Mouse (Mus musculus): ENCODE data around the gene Tpcn2.

Gene Tpcn2

DNA sequence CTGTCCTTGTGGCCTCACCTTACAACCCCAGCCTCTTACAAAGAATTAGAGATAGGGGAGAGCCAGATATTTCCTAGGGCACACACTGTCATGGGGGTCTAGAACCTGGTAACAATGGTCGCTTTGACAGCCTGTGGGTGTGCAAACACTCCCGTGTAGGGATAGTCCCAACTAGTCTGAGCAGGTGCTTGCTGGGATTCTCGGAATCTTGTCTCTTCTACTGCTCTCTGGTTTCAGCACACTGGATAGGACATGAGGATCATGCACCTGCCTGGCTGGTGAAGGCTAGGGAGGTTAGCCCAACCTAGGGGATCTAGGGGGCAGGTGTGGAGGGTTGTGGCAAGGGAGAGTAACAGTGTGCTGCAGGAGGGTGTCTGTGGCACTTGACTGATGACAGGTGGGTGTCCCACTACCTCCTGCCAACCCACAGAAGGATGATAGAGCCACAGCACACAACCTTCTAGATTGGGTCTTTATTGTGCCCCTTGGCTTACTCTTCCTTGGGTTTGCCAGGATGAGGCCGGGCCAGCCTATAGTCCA is 78.4 kb downstream of the Tpcn2 start:
- no peak for DNase-seq (ENCODE audit: low read depth)

DNA sequence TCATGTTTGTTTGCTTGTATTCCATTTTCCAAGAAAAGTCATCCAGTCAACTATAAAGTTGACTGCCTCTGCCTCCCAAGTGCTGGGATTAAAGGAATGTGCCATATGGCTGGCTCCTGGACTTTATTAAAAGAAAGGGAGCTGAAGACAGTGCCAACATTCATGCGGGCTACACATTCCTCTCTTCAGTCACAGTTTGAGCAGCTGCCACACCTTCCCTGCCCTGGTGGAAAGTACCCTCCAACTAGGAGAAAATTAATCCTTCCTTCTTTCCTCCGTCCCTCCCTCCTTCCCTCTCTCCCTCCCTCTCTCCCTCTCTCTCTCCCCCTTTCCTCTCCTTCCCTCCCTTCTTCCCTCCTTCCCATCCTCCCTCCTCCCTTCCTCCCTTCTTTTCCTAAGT is 84.1 kb downstream of the Tpcn2 start:
- DNase-seq (ENCODE audit: low read depth) = no peak

DNA sequence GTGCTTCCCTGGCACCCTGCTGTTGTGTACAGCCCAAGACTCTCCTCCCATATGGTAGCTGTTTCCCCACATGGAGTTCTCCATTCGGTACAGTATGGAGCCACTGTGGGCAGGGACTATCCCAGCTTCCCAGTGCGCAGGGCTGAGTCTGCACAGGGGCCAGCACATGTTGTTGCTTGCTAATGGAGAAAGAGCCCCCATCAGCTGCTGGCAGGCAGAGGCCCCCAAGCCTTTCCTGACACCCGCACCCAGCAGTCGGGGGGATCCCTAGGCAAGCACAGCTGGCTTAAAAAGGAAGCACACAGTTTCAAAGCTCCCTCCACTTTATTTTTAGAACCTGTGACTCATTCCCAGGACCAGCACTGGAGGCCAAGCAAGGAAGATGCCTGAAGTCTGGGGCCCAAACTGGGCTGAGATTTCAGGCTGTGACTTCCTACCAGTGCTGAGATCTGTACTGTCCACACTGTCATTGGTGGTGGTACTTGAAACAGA is 85.5 kb downstream of the Tpcn2 start:
- DNase-seq (ENCODE audit: low read depth) = no peak

DNA sequence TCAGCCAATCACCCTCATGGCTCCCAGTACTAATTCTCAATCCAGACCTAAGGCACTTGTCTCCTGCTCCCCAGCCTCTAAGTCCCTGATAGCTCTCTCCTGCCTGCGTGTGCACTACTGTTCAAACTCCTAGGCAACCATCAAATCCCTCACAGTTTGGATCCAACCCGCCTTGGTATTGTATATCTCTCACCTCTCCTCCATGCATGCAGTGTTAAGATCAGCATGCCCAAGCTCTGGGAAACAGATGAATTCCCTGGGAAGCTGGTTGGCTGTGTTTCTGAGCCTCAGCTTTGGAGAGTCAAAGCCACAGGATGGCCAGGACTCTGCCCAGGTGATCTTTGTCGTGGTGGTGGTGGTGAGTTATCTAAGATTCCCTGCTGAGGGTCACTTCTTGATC is 86.1 kb downstream of the Tpcn2 start:
- no peak for DNase-seq (ENCODE audit: low read depth)

DNA sequence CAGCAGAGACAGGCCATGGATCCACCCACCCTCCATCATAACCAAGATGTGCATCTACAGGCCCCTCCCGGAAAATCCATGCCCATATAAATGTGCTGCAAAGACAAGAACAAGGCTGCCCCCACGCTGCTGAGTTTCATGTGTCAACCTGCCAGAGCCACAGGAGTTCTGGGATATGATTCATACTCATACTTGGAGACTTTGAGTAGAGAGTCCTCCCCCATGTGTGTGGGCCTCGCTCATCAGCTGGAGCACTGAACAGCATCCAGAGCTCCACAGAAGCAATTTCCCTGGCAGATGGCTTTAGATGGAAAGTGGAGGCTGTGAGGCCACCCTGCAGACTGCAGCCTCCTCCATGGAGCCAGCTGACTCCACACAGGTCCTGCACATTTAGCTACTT is 86.8 kb downstream of the Tpcn2 start:
- DNase-seq (ENCODE audit: low read depth) = no peak

DNA sequence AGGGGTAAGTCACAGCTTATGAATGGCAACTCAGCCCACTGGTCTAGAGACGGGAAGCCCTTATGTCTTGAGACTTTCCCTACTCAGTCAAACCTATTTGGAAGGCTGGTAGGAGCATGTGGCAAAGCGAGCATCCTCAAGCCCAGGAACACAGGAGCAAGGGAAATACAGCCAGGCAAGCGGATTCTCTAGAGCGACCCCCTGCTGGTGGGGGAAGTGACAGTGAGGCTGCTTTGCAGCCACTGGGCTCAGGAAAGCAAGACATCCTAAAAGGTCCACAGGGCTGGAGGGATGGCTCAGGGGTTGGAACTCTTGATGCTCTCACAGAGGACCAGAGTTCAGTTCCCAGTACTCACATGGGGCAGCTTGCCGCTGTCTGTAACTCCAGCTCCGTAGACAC is 87.5 kb downstream of the Tpcn2 start:
- no peak for DNase-seq (ENCODE audit: low read depth)

DNA sequence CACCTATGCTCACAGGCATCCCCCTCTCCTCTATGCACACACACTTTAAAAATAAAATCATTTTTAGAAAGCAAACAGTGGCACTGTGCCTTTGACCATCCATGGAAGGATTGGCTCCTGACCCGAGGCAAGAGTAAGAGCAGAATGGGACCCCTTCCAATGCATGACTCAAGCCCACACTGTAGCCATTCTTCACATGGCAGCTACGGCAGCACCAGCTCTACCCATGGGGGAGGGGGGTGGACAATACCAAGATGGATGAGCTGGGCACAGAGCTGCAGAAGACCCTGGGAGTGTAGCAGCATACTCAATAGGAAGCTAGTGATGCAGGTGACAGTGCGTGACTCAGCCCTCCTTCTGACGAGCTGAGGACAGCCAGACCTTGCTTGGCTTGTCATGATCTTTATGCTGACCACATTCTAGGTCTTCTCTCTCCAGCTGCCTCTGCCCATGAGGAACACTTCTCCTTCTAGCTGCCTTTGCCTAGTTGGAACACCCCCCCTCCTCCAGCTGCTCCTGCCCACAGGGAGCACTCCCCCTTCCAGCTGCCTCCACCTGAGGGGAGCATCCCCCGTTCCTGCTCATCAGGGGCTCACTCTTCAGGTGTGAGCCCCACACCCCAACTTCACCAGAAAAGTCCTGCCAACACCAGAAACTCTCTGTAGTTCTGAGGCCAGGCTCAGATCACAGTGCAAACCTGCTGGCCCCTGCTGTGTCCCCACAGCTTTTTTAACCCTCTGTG is 88.5 kb downstream of the Tpcn2 start:
- no peak for DNase-seq (ENCODE audit: low read depth)

DNA sequence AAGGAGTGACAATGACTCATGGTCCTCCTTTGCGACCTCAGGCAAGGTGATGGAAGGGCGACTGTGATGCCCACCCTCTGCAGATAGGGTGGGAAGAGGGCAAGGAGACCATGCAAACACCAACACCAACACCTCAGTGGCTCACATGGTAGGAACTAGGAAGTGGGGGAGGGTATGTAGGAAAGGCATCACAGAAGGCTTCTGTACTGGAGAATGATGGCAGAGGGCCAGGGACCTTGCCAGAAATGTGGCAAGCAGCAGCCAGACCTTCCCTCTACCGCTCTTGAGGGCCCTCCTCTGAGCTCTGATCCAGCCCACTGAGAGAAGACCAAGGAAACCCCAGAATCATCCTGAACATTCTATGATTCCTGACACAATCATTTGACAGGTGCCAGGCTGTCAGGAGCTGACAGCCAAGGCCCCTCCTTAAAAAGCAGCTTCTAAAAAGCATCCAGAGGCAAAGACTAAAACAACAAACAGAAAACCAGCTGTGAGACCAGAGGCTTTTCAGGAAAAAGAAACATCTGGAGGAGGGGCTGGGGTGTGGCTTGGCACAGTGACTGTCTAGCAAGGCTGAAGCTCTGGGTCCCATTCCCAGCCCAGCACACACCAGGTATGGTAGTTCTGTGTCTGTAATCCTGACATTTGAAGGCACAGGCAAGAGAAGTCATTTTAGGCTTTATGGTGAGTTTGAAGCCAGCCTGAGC is 89.2 kb downstream of the Tpcn2 start:
- no peak for DNase-seq (ENCODE audit: low read depth)

DNA sequence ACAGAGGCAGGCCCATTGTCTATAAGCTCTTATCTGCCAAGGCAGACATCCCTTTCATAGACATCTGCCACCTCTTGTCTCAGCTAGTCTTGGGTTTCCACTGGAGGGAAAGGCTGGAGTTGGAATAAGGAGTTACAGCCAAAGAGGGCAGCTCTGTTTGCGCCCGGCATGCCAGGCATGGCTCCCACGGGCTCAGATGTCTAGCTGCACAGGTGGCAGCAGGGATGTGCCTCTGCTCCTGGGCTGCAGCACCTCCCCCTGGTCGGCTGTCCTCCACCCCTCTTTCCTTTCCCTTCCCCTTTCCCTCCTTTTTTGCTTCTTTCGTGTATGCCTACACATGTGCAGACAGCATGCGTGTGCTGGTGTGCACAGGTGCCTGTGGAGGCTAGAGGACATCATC is 91.0 kb downstream of the Tpcn2 start:
- DNase-seq (ENCODE audit: low read depth) = no peak

DNA sequence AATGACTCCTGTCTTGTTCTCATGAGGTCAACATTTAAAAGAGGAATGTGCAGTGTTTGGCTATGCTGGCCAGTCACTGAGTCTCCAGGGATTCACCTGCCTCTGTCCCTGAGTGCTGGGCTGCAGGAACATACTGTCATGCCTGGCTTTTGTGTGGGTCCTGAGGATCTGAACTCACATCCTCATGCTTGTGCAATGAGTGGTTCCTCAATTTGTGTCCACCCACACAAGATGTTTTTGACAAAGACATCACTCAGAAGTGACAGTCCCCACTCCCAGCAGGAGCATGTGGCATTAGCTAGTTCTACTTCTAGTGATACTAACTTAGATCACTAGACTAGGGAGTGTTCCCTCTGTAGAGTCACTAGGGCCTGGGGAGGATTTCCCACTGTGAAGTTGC is 93.3 kb downstream of the Tpcn2 start:
- no peak for DNase-seq (ENCODE audit: low read depth)

DNA sequence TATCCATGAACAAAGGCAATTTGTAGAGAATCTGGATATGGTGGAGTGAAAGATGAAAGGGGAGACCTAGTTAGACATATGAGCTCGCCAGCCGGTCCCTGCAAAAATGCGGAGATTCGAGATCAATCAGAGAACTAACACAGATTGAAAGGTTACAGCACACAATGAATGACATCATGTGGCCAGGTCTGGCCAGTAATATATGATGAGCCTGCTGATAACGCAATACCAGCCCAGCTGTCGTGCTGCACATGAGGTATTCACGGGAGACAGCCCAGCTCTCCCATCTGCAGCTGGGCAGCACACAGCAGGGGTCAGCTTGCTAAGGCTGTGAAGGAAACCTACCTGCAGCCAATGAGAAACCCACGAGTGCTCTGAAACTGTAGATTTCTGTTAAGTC is 94.5 kb downstream of the Tpcn2 start:
- DNase-seq (ENCODE audit: low read depth) = no peak

DNA sequence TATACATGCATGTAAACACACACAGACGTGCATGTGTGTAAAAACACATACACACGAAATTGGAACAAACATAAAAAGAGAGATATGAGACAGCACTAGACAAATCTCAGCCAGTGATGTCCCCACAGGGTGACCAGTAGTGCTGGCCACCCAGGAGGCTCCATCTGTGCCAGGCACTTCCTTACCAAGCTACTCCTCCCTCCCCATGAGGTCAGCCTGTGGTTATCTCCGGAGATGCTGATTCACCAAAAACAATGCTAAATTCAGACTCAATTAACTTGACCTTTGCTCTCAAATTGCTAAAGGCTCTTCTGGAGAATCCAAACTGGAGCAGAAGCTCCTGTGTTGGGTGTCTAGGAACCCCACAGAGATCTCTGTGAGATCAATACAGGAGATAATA is 96.0 kb downstream of the Tpcn2 start:
- DNase-seq (ENCODE audit: low read depth) = no peak

DNA sequence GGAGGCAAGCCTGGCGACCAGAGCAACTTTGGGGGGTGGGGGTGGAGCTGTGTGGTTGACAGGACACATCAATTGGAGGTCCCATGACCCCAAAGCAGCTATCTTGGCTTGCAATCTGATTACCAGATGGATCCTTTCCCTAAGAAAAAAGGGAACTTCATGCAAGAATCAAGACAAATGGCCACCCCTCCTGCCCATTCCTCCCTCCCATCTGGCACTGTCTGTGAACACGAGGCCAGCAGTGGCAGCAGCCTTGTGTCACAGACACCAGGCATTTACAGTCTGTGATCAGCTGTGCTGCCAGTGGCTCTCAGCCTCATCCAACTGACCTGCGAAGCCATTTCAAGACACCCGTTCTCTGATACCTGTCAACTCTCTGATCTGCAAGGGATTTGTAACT is 101.4 kb downstream of the Tpcn2 start:
- no peak for DNase-seq (ENCODE audit: low read depth)

DNA sequence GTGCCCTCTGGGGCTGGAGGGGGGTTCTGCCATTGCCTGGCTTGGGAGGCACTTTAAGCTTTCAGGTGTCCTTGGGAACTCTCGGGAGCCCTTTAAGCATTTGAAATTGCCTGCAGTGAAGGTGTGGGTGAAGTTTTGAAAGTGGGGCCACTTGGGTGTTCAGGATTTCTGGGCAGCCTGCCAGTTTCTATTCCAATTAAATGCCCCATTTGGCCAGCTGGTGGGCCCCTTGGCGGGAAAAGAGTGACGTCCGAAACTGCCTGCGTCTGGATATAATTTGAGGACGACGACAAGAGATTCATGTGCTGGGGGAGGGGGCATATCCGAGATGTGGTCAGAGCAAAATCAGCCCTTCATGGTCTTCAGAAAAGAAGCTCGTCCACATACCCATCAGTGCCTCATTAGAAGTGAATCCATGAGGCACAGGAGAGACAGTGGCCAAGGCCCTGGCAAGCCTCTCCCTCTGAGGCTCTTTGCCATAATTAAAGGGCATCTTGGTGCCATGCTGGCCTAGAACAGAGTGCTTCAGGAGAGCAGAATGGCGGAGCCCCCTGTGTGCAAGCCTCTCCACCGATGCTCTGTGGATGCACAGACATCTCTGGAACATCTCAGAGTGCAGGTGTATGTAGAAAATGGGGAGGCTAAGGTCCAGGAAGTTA is 102.3 kb downstream of the Tpcn2 start:
- DNase-seq (ENCODE audit: low read depth) = no peak

DNA sequence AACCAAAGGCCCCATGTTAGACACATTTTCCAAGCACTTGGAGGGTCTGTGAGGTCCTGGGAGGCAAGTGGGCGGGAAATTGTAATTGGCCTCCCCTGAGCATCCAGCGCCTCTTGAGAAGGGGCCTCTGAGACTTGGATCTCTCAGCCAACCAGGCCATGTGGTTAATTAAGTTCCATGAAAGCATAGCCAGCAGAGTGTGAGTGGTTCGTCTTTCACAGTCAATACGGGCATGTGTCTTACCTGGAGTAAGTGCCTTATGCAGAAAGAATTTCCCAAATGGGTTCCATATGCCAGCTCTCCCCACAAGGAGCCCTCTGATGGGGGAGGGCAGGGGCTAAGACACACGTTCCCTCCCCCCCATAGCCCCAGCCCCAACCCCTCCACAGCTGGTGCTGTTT is 104.1 kb downstream of the Tpcn2 start:
- no peak for DNase-seq (ENCODE audit: low read depth)

DNA sequence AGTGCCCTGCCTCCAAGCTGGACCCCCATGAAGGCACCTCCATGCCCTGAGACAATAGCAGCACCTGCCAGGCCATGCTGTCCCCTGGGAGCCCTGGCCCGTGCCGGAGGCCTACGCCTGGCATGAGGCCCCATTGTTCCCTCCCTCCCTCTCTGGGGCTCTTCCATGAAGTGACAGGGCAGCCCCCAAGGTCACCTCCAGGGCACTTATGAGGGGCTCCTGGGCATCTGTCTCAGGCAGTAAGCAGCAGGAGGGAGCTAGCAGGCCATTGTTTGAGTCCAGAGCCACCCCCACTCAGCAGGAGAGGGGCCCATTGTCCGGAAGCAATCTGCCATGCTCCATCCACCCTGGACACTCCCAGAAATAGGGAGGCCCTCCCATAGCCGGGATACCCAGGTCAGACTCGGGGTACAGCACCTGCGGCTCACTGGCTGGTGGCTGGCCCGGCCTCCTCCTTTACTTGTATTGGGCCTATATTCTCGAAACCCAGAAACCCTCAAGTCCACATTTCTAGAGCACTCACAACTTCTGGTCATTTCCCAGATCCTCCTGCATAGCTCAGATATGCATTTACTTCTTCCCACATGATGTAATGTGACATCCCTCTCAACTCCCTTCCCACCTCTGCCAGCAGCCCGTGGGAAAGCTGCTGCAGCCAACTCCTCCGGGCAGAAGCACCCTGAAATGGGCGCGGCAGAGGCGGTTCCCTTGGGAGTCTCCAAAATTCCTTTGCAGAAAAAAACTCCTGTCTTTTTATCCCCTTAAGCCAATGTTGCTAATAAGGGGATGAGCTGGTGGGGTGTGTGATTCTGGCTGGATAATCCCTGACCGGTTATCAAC is 106.8 kb downstream of the Tpcn2 start:
- DNase-seq (ENCODE audit: low read depth) = no peak

DNA sequence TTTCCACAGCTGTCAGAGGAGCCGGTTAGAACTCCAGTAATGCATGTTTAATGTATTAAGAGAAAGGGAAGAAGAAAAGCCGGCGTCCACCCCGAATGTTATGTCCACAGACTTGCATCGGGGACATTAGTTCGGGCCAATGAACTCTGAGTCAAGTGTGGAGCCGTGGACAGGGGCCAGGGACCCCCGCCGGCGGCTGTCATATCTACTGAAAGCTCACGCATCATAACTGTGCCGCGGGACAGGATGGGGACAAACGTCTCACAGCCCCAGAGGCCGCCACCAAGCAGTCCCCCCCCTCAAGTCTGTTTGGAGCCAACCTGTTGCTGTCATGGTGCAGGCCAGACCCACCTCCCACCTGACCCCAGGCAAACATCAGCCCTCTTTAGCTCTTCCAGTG is 110.2 kb downstream of the Tpcn2 start:
- no peak for DNase-seq (ENCODE audit: low read depth)

DNA sequence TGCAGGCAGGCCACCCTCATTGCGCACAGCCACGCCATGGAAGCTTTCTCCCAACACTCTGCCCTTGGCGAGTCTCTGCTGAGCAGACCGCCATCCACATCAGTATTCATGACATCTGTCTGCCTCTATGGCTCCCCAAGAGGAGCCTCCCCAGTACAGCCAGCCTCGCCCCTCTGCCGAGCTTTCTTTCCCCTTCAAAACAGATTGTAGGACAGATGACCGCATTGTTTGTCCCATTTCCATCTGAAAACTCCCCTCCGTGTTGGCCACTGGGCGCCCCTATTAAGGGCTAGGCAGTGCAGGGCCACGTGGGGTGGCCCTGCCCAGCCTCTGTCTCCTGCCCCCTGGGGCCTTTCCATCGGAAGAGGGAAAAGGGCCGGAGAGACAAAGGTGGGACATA is 110.7 kb downstream of the Tpcn2 start:
- no peak for DNase-seq (ENCODE audit: low read depth)

DNA sequence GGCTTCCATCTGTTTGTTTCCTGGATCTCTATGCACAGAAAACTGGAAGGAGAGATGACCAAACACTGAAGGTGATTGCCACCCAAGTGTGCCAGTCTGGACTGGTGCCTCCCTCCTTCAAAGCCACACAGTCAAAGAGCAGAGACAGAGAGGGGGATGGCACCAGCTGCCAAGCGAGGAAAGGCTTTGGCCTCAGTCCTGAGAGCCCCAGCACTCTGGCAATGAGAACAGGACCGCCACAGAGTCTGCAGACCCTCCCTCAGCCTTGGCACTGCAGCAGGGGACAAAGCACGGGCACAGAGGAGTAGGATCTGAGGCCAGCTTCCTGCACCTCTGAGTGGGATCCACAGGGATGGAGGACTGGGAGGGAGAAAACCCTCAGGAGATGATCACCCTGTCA is 114.1 kb downstream of the Tpcn2 start:
- no peak for DNase-seq (ENCODE audit: low read depth)

DNA sequence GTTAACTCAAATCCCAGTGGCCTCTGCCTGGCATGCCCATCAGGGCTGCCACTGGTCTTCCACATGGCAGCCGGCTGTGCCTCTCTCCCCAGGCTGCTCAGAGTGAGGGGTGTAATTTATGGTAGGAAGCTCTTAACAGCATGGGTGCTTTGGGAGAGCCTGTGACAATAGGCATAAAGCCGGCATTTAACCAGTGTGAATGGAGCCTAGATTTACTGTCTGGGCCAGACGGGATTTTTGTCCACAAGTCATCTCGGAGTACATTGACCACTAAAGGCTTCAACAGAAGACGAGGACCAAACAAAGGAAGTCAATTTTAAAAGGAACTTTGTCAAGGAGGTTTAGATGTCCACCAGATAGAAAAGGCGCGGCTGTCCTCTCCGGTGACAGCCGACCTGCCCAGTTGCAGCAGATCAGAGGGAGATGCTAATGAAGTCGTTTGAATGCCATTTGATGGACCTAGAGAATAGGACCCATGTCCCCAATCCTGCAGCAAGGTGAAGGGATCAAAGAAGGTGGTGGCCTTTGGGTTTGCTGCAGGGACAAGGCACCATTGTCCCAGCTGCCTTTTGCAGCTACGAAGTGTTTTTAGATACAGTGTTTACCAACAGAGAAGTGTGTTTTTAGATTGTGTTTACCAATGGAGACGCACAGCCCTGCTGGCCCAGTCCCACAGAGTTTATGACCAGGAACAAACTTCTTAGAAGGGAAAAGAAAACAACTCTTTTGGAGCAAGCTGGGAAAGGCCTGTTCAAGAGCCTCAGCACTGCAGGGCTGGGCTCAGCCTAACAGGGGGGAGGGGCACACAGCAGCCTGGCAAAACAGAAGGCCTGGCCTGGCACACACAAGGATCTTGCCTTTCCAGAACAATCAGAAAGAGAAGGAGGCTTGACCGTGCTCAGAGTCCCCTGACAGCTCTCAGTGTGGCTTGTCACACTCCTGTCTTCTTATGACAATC is 124.2 kb downstream of the Tpcn2 start:
- no peak for DNase-seq (ENCODE audit: low read depth)

DNA sequence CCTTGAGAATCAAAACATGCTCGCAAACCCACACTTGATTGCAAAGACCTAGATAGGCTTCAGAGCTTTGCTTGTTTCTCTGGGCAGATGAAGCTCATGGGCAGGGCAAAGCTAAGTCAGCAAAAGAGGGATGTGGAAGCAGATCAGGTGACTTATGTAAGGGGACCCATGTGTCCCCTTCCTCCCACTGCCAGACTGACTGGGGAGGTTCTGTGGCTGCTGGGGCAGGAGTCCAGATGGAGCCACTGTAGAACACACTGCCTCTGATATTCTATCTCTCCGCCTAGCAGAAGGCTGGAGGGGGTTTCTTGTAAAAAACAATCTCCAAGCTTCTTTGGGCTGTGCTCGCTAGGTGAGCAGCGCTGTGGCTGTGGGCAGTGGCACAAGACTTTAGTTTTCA is 128.1 kb downstream of the Tpcn2 start:
- no peak for DNase-seq (ENCODE audit: low read depth)

Data from c-Kit-positive CD71-positive TER-119-negative erythroid progenitor cells, embryonic 14.5 days (primary cell).